Comparison of ENCODE assay signal across 1 mouse cellular context in genomic region chr11:65729623-65730217, GRCm38 (mm10).
TF ChIP-seq lines count a peak whose summit lies in the region.

No protein-coding gene starts in this region.

TF ChIP-seq in MEL, 35 proteins besides CTCF, POLR2A, EP300 and RAD21 (continued from another document):
- TF ChIP-seq GABPA (IDR thresholded peaks at IDR 0.05; ENCODE audit: low read depth, low read length) (no peak), E2F4 (IDR thresholded peaks at IDR 0.05; ENCODE audit: borderline replicate concordance, low read depth, low read length) (no peak), MYC (IDR thresholded peaks at IDR 0.05; ENCODE audit: low read depth, low read length) (no peak), RCOR1 (IDR thresholded peaks at IDR 0.05; ENCODE audit: low read depth, low read length) (no peak)
